Mouse (Mus musculus): ENCODE measurements around the gene Trmt10b. TPM values are rescaled to one million over a fixed set of nuclear protein-coding genes. Genes with fewer than 3 reads are reported as not detected.

Gene Trmt10b
- polyA plus RNA-seq, 1 experiment from 2014 or later = 13.3 TPM

DNA sequence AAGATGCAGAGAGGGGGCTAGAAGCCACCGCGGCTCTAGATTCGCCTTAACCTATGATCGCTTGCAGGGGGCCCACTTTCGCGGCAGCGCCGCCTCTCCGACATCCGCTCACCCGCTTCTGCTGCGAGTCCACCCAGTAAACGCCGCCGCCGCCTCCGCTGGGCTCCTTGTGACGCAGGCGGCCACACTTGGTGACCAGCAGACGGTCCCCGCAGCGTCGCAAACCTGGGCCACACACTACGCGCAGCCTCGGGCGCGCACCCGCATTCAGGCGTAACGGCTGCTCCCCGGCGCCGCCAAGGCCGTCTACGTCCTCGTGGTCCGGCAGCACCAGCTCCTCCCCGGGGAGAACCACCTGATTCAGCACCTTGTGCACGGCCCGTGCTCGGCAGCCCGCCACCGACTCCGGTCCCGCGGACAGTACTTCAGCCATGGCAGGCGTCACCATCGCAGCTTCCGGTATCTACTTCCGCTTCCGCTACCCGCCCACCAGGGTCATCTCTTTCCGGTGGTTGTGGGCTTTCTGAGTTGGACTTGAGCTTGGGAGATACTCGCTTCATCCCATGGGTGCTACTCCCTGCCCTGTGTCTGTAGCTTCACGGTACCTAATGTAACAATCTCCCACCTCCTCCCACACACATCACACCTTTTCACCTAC is 23.4 kb downstream of the Trmt10b start:
- Histone ChIP-seq H3K9me3 (replicated peaks; ENCODE audit: control insufficient read depth, low read length) (no peaks in the 10 kb centered on the region), H3K4me3 (ENCODE audit: low read depth, low read length) (peak overlapping the region; percentile 81), H3K4me1 (ENCODE audit: control insufficient read depth, insufficient read depth, low read length) (peaks cover 13% of the 10 kb centered on the region), H3K4me2 (peak overlapping the region; percentile 72), H3K27me3 (ENCODE audit: control insufficient read depth, insufficient read depth, low read length) (peaks cover 9% of the 10 kb centered on the region), H3K27ac (ENCODE audit: low read depth, low read length) (peak overlapping the region; percentile 89), H3K9ac (ENCODE audit: low read depth, low read length) (peak overlapping the region; percentile 91), H3K36me3 (ENCODE audit: control insufficient read depth, insufficient read depth, low read length) (peaks cover 11% of the 10 kb centered on the region; the same call in 1 of the 2 replicates)
- peak; percentile 77 for ATAC-seq (replicated peaks; ENCODE audit: insufficient number of reproducible peaks, low FRiP score, low TSS enrichment)
- under 1% methylated on average over 56 of the region's 56 CpGs for WGBS (ENCODE audit: insufficient replicate concordance)

GRCm38 (mm10) chr4:45331139-45331538 is 34.2 kb downstream of the Trmt10b start:
- no peak for ATAC-seq (replicated peaks; ENCODE audit: insufficient number of reproducible peaks, low FRiP score, low TSS enrichment)
- WGBS (ENCODE audit: insufficient replicate concordance) = 78% methylated on average over 7 of the region's 7 CpGs

DNA sequence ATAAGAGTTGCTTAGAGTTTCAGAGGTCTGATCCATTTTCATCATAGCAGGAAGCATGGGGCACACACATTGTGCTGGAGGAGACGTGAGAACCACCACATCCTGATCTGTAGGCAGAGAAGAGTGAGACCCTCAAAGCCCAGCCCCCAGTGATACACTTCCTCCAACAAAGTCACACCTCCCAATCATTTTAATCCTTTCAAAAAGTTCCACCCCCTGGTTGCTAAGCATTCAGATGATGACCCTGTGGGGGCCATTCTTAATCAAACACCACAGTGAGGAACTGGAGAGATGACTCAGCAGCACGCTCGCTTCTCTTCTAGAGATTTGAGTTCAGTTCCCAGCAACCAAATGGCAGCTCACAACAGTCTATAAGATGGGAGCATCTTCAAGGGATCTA is 35.5 kb downstream of the Trmt10b start:
- Histone ChIP-seq H3K4me2 (no peak overlapping the region), H3K9me3 (replicated peaks; ENCODE audit: control insufficient read depth, low read length) (no peaks in the 10 kb centered on the region), H3K4me3 (ENCODE audit: low read depth, low read length) (no peak overlapping the region), H3K4me1 (ENCODE audit: control insufficient read depth, insufficient read depth, low read length) (no peaks in the 10 kb centered on the region), H3K9ac (ENCODE audit: low read depth, low read length) (no peak overlapping the region), H3K27ac (ENCODE audit: low read depth, low read length) (no peak overlapping the region), H3K27me3 (ENCODE audit: control insufficient read depth, insufficient read depth, low read length) (no peaks in the 10 kb centered on the region), H3K36me3 (ENCODE audit: control insufficient read depth, insufficient read depth, low read length) (no peaks in the 10 kb centered on the region)
- 51% methylated on average over 3 of the region's 3 CpGs for WGBS (ENCODE audit: insufficient replicate concordance)
- ATAC-seq (replicated peaks; ENCODE audit: insufficient number of reproducible peaks, low FRiP score, low TSS enrichment) = no peak

More at GRCm38 (mm10) chr4:45331139-45331538, 34.2 kb downstream of the Trmt10b start:
- no peak overlapping the region for H3K4me2 ChIP-seq
- H3K27me3 ChIP-seq (ENCODE audit: control insufficient read depth, insufficient read depth, low read length) = no peaks in the 10 kb centered on the region
- no peak overlapping the region for H3K4me3 ChIP-seq (ENCODE audit: low read depth, low read length)
- H3K27ac ChIP-seq (ENCODE audit: low read depth, low read length) = no peak overlapping the region
- no peaks in the 10 kb centered on the region for H3K36me3 ChIP-seq (ENCODE audit: control insufficient read depth, insufficient read depth, low read length)
- no peaks in the 10 kb centered on the region for H3K9me3 ChIP-seq (replicated peaks; ENCODE audit: control insufficient read depth, low read length)
- H3K9ac ChIP-seq (ENCODE audit: low read depth, low read length) = no peak overlapping the region
- no peaks in the 10 kb centered on the region for H3K4me1 ChIP-seq (ENCODE audit: control insufficient read depth, insufficient read depth, low read length)

DNA sequence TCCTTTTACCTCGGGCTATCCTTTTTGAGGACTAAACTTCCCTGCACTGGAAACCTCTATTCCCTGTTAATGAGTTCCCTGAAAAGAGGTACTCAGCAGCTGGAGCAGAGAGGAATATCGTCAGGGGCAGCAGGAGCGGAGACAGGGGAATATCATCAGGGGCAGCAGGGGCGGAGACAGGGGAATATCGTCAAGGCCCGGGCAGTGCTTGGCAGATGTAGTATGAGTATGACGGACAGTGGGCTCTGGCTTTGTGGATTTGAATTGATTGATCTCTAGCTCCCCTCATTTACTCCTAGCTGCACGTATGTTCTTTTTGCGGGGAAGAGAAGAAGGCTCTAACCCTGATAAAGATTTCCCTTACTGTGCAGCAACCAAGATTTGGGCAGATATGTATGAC is 44.3 kb downstream of the Trmt10b start:
- Histone ChIP-seq H3K4me3 (ENCODE audit: low read depth, low read length) (no peak overlapping the region), H3K9ac (ENCODE audit: low read depth, low read length) (peak overlapping the region; percentile 97), H3K27ac (ENCODE audit: low read depth, low read length) (no peak overlapping the region), H3K27me3 (ENCODE audit: control insufficient read depth, insufficient read depth, low read length) (no peaks in the 10 kb centered on the region), H3K36me3 (ENCODE audit: control insufficient read depth, insufficient read depth, low read length) (no peaks in the 10 kb centered on the region), H3K4me1 (ENCODE audit: control insufficient read depth, insufficient read depth, low read length) (peaks cover 10% of the 10 kb centered on the region), H3K4me2 (peak overlapping the region; percentile 81), H3K9me3 (replicated peaks; ENCODE audit: control insufficient read depth, low read length) (no peaks in the 10 kb centered on the region)
- 47% methylated on average over 9 of the region's 9 CpGs for WGBS (ENCODE audit: insufficient replicate concordance)
- no peak for ATAC-seq (replicated peaks; ENCODE audit: insufficient number of reproducible peaks, low FRiP score, low TSS enrichment)

DNA sequence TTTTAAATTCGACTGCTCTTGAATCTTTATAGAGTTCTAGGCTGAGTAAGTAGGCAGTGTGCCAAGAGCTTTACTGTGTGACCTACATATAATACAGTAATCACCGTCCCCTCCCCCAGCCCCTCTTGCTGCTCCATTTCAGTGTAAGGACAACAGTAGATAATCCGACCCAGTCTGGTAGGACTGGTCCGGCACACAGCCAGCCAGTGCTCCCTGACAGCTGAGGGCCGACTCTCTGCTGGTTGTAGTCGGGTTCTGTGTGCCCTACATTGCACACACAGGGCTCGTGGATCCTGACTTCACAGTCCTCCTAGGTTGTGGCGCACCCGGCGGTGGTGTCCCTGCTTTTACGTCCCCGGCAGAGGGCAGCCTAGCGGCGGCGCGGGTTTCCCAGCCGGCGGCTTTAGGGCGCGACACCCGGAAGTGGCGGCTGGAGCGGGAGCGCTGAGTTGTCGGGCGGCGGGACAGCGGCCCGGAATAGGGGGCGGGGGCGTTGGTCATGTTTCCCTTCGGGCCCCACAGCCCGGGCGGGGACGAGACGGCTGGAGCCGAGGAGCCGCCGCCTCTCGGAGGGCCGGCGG is 44.8 kb downstream of the Trmt10b start, which contains the start of gene Dcaf10:
TSS of gene Dcaf10 (plus strand) at position 433 of the 581 bp plus-strand sequence.
- H3K4me2 ChIP-seq = peak within 1 kb of the TSS; percentile 81
- peak within 1 kb of the TSS; percentile 86 for H3K4me3 ChIP-seq (ENCODE audit: low read depth, low read length)
- ATAC-seq (replicated peaks; ENCODE audit: insufficient number of reproducible peaks, low FRiP score, low TSS enrichment) = peak; percentile 95
- peak within 1 kb of the TSS; percentile 99 for H3K27ac ChIP-seq (ENCODE audit: low read depth, low read length)
- peak within 1 kb of the TSS; percentile 97 for H3K9ac ChIP-seq (ENCODE audit: low read depth, low read length)
- no peaks in the 10 kb centered on the region for H3K9me3 ChIP-seq (replicated peaks; ENCODE audit: control insufficient read depth, low read length)
- H3K27me3 ChIP-seq (ENCODE audit: control insufficient read depth, insufficient read depth, low read length) = no peaks in the 10 kb centered on the region
- no peaks in the 10 kb centered on the region for H3K36me3 ChIP-seq (ENCODE audit: control insufficient read depth, insufficient read depth, low read length)
- peaks cover 10% of the 10 kb centered on the region for H3K4me1 ChIP-seq (ENCODE audit: control insufficient read depth, insufficient read depth, low read length)
- WGBS (ENCODE audit: insufficient replicate concordance) = under 1% methylated on average over 41 of the region's 42 CpGs

DNA sequence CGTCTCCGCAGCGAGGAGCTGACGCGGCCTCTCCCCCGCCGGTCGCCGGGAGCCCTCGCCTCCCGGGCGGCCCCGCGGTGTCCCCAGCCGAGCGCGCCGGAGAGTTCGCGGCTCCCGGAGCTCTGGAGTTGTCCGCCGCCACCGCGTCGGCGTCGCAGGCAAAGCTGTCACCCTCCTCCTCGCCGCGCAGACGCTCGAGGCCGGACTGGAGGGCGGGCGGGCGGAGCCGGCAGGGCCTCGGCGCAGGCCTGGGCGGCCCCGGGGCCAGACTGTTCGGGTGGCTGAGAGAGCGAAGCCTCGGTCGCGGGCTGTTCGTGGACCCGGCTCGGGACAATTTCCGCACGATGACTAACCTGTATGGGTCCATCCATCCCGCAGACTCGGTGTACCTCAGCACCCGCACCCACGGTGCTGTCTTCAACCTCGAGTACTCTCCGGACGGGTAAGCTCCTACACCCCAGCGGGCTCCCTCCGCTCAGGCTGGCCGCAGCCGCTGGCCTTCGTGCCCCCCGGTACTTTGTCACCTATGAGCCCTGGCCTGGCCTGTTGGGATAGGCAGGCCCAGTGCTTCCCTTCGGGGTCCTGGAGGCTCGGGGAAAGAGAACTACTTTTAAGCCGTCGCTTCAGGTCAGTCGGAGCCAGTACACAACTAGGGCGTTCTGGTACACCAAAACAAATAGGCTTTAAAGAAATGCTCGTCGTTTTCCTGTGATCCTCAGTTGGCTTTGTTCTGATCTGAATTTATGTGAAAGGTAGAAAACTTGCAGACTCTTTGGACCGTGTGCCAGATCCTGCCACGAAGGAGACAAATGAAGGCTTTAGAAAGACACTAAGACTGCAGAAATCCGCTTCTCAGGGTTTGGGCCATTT is 45.6 kb downstream of the Trmt10b start, which contains the start of gene Exosc3:
TSS of gene Exosc3 (minus strand) at position 447 of the 870 bp plus-strand sequence.
- Histone ChIP-seq H3K9ac (ENCODE audit: low read depth, low read length) (peak within 1 kb of the TSS; percentile 97), H3K9me3 (replicated peaks; ENCODE audit: control insufficient read depth, low read length) (no peaks in the 10 kb centered on the region), H3K4me3 (ENCODE audit: low read depth, low read length) (peak within 1 kb of the TSS; percentile 86), H3K4me2 (peak within 1 kb of the TSS; percentile 81), H3K27ac (ENCODE audit: low read depth, low read length) (peak within 1 kb of the TSS; percentile 99), H3K36me3 (ENCODE audit: control insufficient read depth, insufficient read depth, low read length) (no peaks in the 10 kb centered on the region), H3K27me3 (ENCODE audit: control insufficient read depth, insufficient read depth, low read length) (no peaks in the 10 kb centered on the region), H3K4me1 (ENCODE audit: control insufficient read depth, insufficient read depth, low read length) (peaks cover 10% of the 10 kb centered on the region)
- under 1% methylated on average over 76 of the region's 76 CpGs for WGBS (ENCODE audit: insufficient replicate concordance)
- ATAC-seq (replicated peaks; ENCODE audit: insufficient number of reproducible peaks, low FRiP score, low TSS enrichment) = peak; percentile 83

GRCm38 (mm10) chr4:45356653-45357052 is 59.7 kb downstream of the Trmt10b start:
- ATAC-seq (replicated peaks; ENCODE audit: insufficient number of reproducible peaks, low FRiP score, low TSS enrichment) = no peak
- Histone ChIP-seq H3K4me3 (ENCODE audit: low read depth, low read length) (no peak overlapping the region), H3K27me3 (ENCODE audit: control insufficient read depth, insufficient read depth, low read length) (no peaks in the 10 kb centered on the region), H3K9me3 (replicated peaks; ENCODE audit: control insufficient read depth, low read length) (no peaks in the 10 kb centered on the region), H3K36me3 (ENCODE audit: control insufficient read depth, insufficient read depth, low read length) (peaks cover 3% of the 10 kb centered on the region; the same call in 1 of the 2 replicates), H3K4me2 (no peak overlapping the region), H3K4me1 (ENCODE audit: control insufficient read depth, insufficient read depth, low read length) (no peaks in the 10 kb centered on the region), H3K9ac (ENCODE audit: low read depth, low read length) (no peak overlapping the region), H3K27ac (ENCODE audit: low read depth, low read length) (no peak overlapping the region)
- WGBS (ENCODE audit: insufficient replicate concordance) = 89% methylated on average over 3 of the region's 3 CpGs
